Mouse (Mus musculus) heart, embryonic 16.5 days (tissue): Measurements from ENCODE around the gene Adrb1. TPM values are rescaled to one million over a fixed set of nuclear protein-coding genes. Genes with fewer than 3 reads are reported as not detected.

Experiments
- polyA plus RNA-seq: library from polyadenylated mRNA; unstranded; fragments of >200 nt; fragmentation: Nextera tagmentation; extraction: Ambion mirVana; gene quantifications from 2 replicates; pipeline ENCODE4 v1.2.1, GENCODE M21; 2015

Gene Adrb1
- polyA plus RNA-seq, 1 experiment from 2014 or later = 2.7 TPM

Other genes starting within 250 kb of the Adrb1 start
- gene Dclre1a, start 174.0 kb upstream of the Adrb1 start, polyA plus RNA-seq = 11.6 and 13.4 TPM in 2 replicates
- gene Nhlrc2, start 173.9 kb upstream of the Adrb1 start, polyA plus RNA-seq = 15.1 and 18.3 TPM in 2 replicates
- gene Ccdc186, start 100.0 kb downstream of the Adrb1 start, polyA plus RNA-seq = 17.4 and 18.7 TPM in 2 replicates
- gene Tdrd1, start 104.0 kb downstream of the Adrb1 start, polyA plus RNA-seq = 0.32 and 0.44 TPM in 2 replicates
- 0.25 and 0.70 TPM in 2 replicates for gene Vwa2, start 152.1 kb downstream of the Adrb1 start, polyA plus RNA-seq